Mouse (Mus musculus) brain, adult 2 months (tissue): Measurements from ENCODE around the gene Srp54c.
"Not testable (repeated sequence)": the region's sequence is repeated elsewhere in the genome, so short reads cannot be mapped to it uniquely, and the experiment has no call there.

Experiments used
- DNase-seq: peaks from one replicate; pipeline ENCODE4 v3.0.0; 2011; ENCODE audit warnings: low read depth, low spot score

Srp54c gene

GRCm38 (mm10) chr12:55229626-55230519 lies at the start of gene Srp54c:
TSS of gene Srp54c (plus strand) at chr12:55230168.
- DNase-seq: not testable (repeated sequence)

- DNase-seq: not testable (repeated sequence)
These were observed 42.3 kb upstream of the Srp54c start for GRCm38 (mm10) chr12:55187686-55188085.

- DNase-seq: not testable (repeated sequence)
These were observed 40.8 kb upstream of the Srp54c start for GRCm38 (mm10) chr12:55189127-55189526.

- DNase-seq: not testable (repeated sequence)
These were observed 30.7 kb upstream of the Srp54c start, which contains the start of gene 1700047I17Rik2 for GRCm38 (mm10) chr12:55199306-55199705. TSS of gene 1700047I17Rik2 (plus strand) at chr12:55199592.

GRCm38 (mm10) chr12:55199799-55200198 lies 30.2 kb upstream of the Srp54c start:
- DNase-seq: not testable (repeated sequence)

GRCm38 (mm10) chr12:55212944-55213343 lies 17.0 kb upstream of the Srp54c start:
- not testable (repeated sequence) for DNase-seq

GRCm38 (mm10) chr12:55230520-55230861 lies 523 bp downstream of the Srp54c start:
- not testable (repeated sequence) for DNase-seq

- DNase-seq: not testable (repeated sequence)
These were observed 12.3 kb downstream of the Srp54c start for GRCm38 (mm10) chr12:55242243-55242642.

- DNase-seq: not testable (repeated sequence)
These were observed 32.0 kb downstream of the Srp54c start for GRCm38 (mm10) chr12:55261950-55262349.

GRCm38 (mm10) chr12:55263385-55263784 lies 33.4 kb downstream of the Srp54c start:
- DNase-seq: not testable (repeated sequence)

GRCm38 (mm10) chr12:55272243-55272642 lies 42.3 kb downstream of the Srp54c start:
- no peak for DNase-seq

GRCm38 (mm10) chr12:55277583-55277982 lies 47.6 kb downstream of the Srp54c start:
- DNase-seq: not testable (repeated sequence)

- DNase-seq: peak; percentile 73
These were observed 68.1 kb downstream of the Srp54c start for GRCm38 (mm10) chr12:55298112-55298511.

- DNase-seq: no peak
These were observed 69.4 kb downstream of the Srp54c start, which contains the start of gene 1110008L16Rik for GRCm38 (mm10) chr12:55299336-55299735. TSS of gene 1110008L16Rik (plus strand) at chr12:55299577.

GRCm38 (mm10) chr12:55300820-55301351 lies 70.9 kb downstream of the Srp54c start:
- no peak for DNase-seq

GRCm38 (mm10) chr12:55301472-55302300 lies 71.7 kb downstream of the Srp54c start:
- peak; percentile 8 for DNase-seq

- peak; percentile 98 for DNase-seq
These were observed 72.8 kb downstream of the Srp54c start, which contains the start of gene Ppp2r3c for GRCm38 (mm10) chr12:55302485-55303441. TSS of gene Ppp2r3c (minus strand) at chr12:55302998.

GRCm38 (mm10) chr12:55306371-55306770 lies 76.4 kb downstream of the Srp54c start:
- no peak for DNase-seq

GRCm38 (mm10) chr12:55307566-55307965 lies 77.6 kb downstream of the Srp54c start:
- DNase-seq: peak; percentile 13

GRCm38 (mm10) chr12:55308731-55309130 lies 78.8 kb downstream of the Srp54c start:
- no peak for DNase-seq

GRCm38 (mm10) chr12:55309501-55309900 lies 79.5 kb downstream of the Srp54c start:
- no peak for DNase-seq
